Mouse (Mus musculus) heart, embryonic 12.5 days (tissue): ENCODE measurements at regions not wholly inside any gene's neighbourhood (a gene's known extent, or its start where the extent isn't known, plus 50 kb on each side); places are given as distances from the start of the nearest gene placed in this dataset.

Source experiments
- ATAC-seq: fragments of 200-750 bp; cut with Nextera tagmentation; 2 replicates; pipeline ENCODE4 v1.8.0; 2017; ENCODE audit warnings: moderate TSS enrichment, moderate library complexity; ENCODE audit not compliant: insufficient number of reproducible peaks, low FRiP score
- H3K27ac ChIP-seq: fragments of 300-500 bp; sonication (generic); 2 replicates; pipeline ENCODE4 v1.5.1; 2016; ENCODE audit warnings: mild to moderate bottlenecking, moderate library complexity; ENCODE audit not compliant: poor library complexity, severe bottlenecking
- H3K27me3 ChIP-seq: fragments of 300-500 bp; sonication (generic); replicated peaks from 2 replicates; pipeline ENCODE4 v1.6.1; 2016; ENCODE audit warnings: mild to moderate bottlenecking, moderate library complexity
- H3K36me3 ChIP-seq: fragments of 300-500 bp; sonication (generic); 2 replicates; pipeline ENCODE4 v1.6.1; 2016; ENCODE audit warnings: mild to moderate bottlenecking, moderate library complexity
- H3K4me1 ChIP-seq: fragments of 300-500 bp; sonication (generic); replicated peaks from 2 replicates; pipeline ENCODE4 v1.6.1; 2016; ENCODE audit warnings: mild to moderate bottlenecking
- H3K4me2 ChIP-seq: fragments of 300-500 bp; sonication (generic); 2 replicates; pipeline ENCODE4 v1.6.1; 2016; ENCODE audit warnings: mild to moderate bottlenecking, moderate library complexity
- H3K4me3 ChIP-seq: fragments of 300-500 bp; sonication (generic); 2 replicates; pipeline ENCODE4 v1.5.1; 2016; ENCODE audit warnings: mild to moderate bottlenecking
- H3K9ac ChIP-seq: fragments of 300-500 bp; sonication (generic); 2 replicates; pipeline ENCODE4 v1.6.1; 2016; ENCODE audit warnings: mild to moderate bottlenecking, moderate library complexity
- H3K9me3 ChIP-seq: fragments of 300-500 bp; sonication (generic); replicated peaks from 2 replicates; pipeline ENCODE4 v1.6.1; 2016; ENCODE audit warnings: mild to moderate bottlenecking, moderate library complexity
- WGBS: fragments of 180-500 bp; shearing (Covaris S2); methylation state at CpG from one replicate; pipeline ENCODE4 v1.1.7; 2016; 5-methylcytosine and 5-hydroxymethylcytosine counted together

DNA sequence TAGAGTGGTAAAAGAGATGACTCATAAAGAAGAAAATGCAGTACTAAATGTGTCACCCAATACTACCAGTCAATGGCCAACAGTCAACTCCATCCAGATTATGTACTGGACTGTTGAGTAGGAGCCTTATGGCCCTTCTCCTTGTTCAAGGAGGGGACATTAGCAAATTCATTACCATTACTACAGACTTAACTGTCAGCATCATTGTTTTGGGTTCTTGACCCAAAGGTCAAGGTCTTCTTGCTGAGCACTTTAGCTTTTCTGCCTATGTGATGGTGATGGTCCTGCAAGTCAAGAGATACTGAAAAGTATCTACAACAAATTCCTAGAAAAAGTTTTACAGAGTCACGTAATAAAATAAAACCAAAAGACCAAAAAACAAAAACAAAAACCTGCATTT, 1251.4 kb downstream of the Gm37988 start:
- ATAC-seq = no peak
- WGBS = 81% methylated on average over 1 of the region's 1 CpGs
- Histone ChIP-seq H3K27ac (no peak overlapping the region), H3K4me2 (no peak overlapping the region), H3K9me3 (no peaks in the 10 kb centered on the region), H3K27me3 (no peaks in the 10 kb centered on the region), H3K4me1 (no peaks in the 10 kb centered on the region), H3K36me3 (no peaks in the 10 kb centered on the region), H3K4me3 (no peak overlapping the region), H3K9ac (no peak overlapping the region)

DNA sequence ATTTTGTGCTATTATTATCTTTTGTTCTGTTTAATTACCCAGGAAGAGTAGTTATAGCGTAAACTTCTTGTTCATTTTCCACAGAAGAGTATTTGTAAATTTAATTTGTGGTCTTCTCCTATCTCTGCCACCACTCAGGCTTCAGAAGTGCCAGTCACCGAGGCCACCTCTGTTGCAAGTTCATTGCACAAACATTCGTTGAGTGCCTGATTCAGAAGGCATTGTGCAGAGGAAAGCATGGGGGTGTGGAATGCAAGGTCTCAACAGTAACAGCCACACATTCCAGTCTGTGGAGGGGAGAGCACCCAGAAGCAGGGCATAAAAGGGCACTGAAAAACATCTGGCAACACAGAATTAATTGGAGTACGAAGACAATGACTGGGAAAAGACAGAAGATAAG, 1268.9 kb downstream of the Gm37988 start:
- Histone ChIP-seq H3K4me1 (peaks cover 5% of the 10 kb centered on the region; the same call in 1 of the 2 replicates), H3K27ac (peak overlapping the region; percentile 27; the same call in 1 of the 2 replicates), H3K4me2 (no peak overlapping the region), H3K36me3 (no peaks in the 10 kb centered on the region), H3K4me3 (no peak overlapping the region), H3K9me3 (no peaks in the 10 kb centered on the region), H3K27me3 (no peaks in the 10 kb centered on the region), H3K9ac (no peak overlapping the region)
- WGBS = 29% methylated on average over 4 of the region's 4 CpGs
- no peak for ATAC-seq

GRCm38 (mm10) chr1:6081876-6082275, 1274.2 kb downstream of the Gm37988 start:
- no peak overlapping the region for H3K9ac ChIP-seq
- no peak overlapping the region for H3K4me3 ChIP-seq
- no peaks in the 10 kb centered on the region for H3K27me3 ChIP-seq
- ATAC-seq = no peak
- 68% methylated on average over 2 of the region's 2 CpGs for WGBS
- H3K9me3 ChIP-seq = no peaks in the 10 kb centered on the region
- H3K27ac ChIP-seq = no peak overlapping the region
- no peak overlapping the region for H3K4me2 ChIP-seq
- H3K4me1 ChIP-seq = peaks cover 1% of the 10 kb centered on the region; the same call in 1 of the 2 replicates
- H3K36me3 ChIP-seq = no peaks in the 10 kb centered on the region

- Histone ChIP-seq H3K9me3 (no peaks in the 10 kb centered on the region), H3K9ac (no peak overlapping the region), H3K27me3 (no peaks in the 10 kb centered on the region), H3K27ac (no peak overlapping the region), H3K4me3 (no peak overlapping the region), H3K4me1 (no peaks in the 10 kb centered on the region), H3K4me2 (no peak overlapping the region), H3K36me3 (no peaks in the 10 kb centered on the region)
- 75% methylated on average over 3 of the region's 3 CpGs for WGBS
- ATAC-seq = no peak
Measured at GRCm38 (mm10) chr1:6094162-6094934, 1286.7 kb downstream of the Gm37988 start.

DNA sequence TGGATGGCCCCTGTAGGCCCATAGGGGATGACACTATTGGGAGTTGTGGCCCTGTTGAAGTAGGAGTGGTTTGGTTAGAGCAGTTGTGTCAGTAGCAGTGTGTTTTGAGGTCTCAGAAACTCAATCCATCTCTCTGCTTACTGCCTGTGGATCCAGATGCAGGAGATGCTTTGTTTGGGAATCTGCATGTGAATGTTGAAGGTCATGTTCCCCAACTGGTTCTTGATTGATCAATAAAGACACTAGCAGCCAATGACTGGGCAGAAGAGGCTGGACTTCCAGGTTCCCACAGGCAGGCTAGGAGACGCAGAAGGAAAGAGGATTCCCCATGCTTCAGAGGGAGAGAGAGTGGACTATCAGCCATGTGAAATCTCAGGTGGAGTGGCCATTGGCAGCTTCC, 1309.9 kb downstream of the Gm37988 start:
- Histone ChIP-seq H3K4me1 (no peaks in the 10 kb centered on the region), H3K4me3 (no peak overlapping the region), H3K4me2 (no peak overlapping the region), H3K27ac (no peak overlapping the region), H3K9ac (no peak overlapping the region), H3K9me3 (no peaks in the 10 kb centered on the region), H3K36me3 (no peaks in the 10 kb centered on the region), H3K27me3 (no peaks in the 10 kb centered on the region)
- ATAC-seq = no peak
- 74% methylated on average over 1 of the region's 1 CpGs for WGBS

DNA sequence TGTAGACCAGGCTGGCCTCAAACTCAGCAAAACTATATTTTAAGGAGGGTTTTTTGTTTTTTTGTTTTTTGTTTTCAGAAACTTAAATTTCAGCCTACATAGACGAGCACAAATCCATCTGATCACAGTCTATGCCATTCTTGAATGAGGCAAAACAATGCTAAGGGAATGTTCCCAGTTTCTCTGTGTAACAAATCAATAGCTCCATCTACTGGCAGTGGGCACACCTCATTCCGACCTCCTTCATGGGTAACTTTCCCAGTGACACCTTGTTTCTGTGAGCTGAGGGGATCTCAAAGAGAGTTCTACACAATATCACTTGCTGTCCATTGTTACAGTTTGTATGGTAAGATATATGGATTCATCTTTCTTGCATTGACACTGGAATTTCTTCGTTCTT, 1327.4 kb downstream of the Gm37988 start:
- Histone ChIP-seq H3K4me3 (no peak overlapping the region), H3K4me1 (no peaks in the 10 kb centered on the region), H3K27ac (no peak overlapping the region), H3K9me3 (no peaks in the 10 kb centered on the region), H3K27me3 (no peaks in the 10 kb centered on the region), H3K9ac (no peak overlapping the region), H3K36me3 (no peaks in the 10 kb centered on the region), H3K4me2 (no peak overlapping the region)
- ATAC-seq = no peak
- WGBS = 15% methylated on average over 3 of the region's 3 CpGs

- Histone ChIP-seq H3K36me3 (no peaks in the 10 kb centered on the region), H3K4me1 (no peaks in the 10 kb centered on the region), H3K27me3 (no peaks in the 10 kb centered on the region), H3K27ac (no peak overlapping the region), H3K9me3 (no peaks in the 10 kb centered on the region), H3K9ac (no peak overlapping the region), H3K4me2 (no peak overlapping the region), H3K4me3 (no peak overlapping the region)
- 75% methylated on average over 4 of the region's 4 CpGs for WGBS
- no peak for ATAC-seq
Measured at GRCm38 (mm10) chr1:6140245-6140644, 1332.6 kb downstream of the Gm37988 start.

DNA sequence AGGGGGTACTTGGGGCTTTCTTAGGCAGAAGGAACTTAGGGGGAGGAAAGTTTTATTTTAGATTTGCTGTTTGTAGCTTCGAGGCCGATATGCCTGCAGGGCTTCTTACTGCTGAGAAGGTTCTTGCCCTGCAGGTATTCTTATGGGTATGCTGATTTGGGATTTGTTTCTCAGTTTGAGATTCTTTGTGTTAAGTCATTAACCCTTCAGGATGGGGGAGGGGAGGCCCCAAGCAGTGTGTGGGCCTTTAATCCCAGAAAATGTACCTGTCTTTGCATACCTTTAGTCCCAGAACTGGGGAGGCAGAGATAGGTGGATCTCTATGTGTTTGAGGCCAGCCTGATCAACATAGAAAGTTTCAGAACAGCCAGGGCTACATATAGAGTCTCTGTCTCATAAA, 1335.1 kb downstream of the Gm37988 start:
- H3K4me1 ChIP-seq = no peaks in the 10 kb centered on the region
- no peak overlapping the region for H3K27ac ChIP-seq
- H3K4me2 ChIP-seq = no peak overlapping the region
- ATAC-seq = no peak
- 46% methylated on average over 2 of the region's 2 CpGs for whole genome bisulfite sequencing
- no peaks in the 10 kb centered on the region for H3K36me3 ChIP-seq
- H3K9ac ChIP-seq = no peak overlapping the region
- H3K4me3 ChIP-seq = no peak overlapping the region
- no peaks in the 10 kb centered on the region for H3K9me3 ChIP-seq
- no peaks in the 10 kb centered on the region for H3K27me3 ChIP-seq

- H3K27ac ChIP-seq = no peak overlapping the region
- 49% methylated on average over 1 of the region's 1 CpGs for WGBS
- no peaks in the 10 kb centered on the region for H3K4me1 ChIP-seq
- H3K9ac ChIP-seq = no peak overlapping the region
- no peaks in the 10 kb centered on the region for H3K9me3 ChIP-seq
- H3K36me3 ChIP-seq = no peaks in the 10 kb centered on the region
- no peaks in the 10 kb centered on the region for H3K27me3 ChIP-seq
- no peak overlapping the region for H3K4me2 ChIP-seq
- ATAC-seq = no peak
- H3K4me3 ChIP-seq = no peak overlapping the region
Measured at GRCm38 (mm10) chr1:6143891-6144290, 1336.2 kb downstream of the Gm37988 start.

- no peak for ATAC-seq
- Histone ChIP-seq H3K36me3 (no peaks in the 10 kb centered on the region), H3K4me1 (no peaks in the 10 kb centered on the region), H3K9me3 (no peaks in the 10 kb centered on the region), H3K27me3 (no peaks in the 10 kb centered on the region), H3K27ac (no peak overlapping the region), H3K9ac (no peak overlapping the region), H3K4me2 (no peak overlapping the region), H3K4me3 (no peak overlapping the region)
- WGBS = 34% methylated on average over 3 of the region's 3 CpGs
Measured at GRCm38 (mm10) chr1:6152436-6152835, 1344.7 kb downstream of the Gm37988 start.
